Comparison of ENCODE assay signal across 9 mouse cellular contexts in genomic region chr2:180437149-180437864, GRCm38 (mm10). TPM values are rescaled to one million over a fixed set of nuclear protein-coding genes. Genes with fewer than 3 reads are reported as not detected.
A peak's percentile ranks its signal among the peaks of the same experiment; 100 is the strongest.
DNase-seq lines count a peak whose midpoint lies in the region; ATAC-seq and TF ChIP-seq lines count a peak whose summit lies in the region.
"Had no signal": no experiment of that assay in that cellular context is flagged by ENCODE, and none has a peak within 500 bp of the region (broad histone marks: within the 10 kb centered on the region; RNA-seq: fewer than 3 reads in every experiment).

No protein-coding gene starts in this region.

- H3K36me3 ChIP-seq in spleen, adult 2 months (ENCODE audit: control insufficient read depth, insufficient read depth, low read length) = no peaks in the 10 kb centered on the region
- H3K36me3 ChIP-seq in forebrain, embryonic 16.5 days (ENCODE audit: control insufficient read depth, insufficient read depth) = no peaks in the 10 kb centered on the region

- peak; percentile 28 to 29 for DNase-seq in spleen, adult 2 months (ENCODE audit: low read depth in 1 of 2, low spot score in 2 of 2)
- no peak for DNase-seq in spleen, postnatal 4 days (ENCODE audit: low spot score in 2 of 2)
- peak; percentile 28 for DNase-seq in liver
- DNase-seq in naive thymus-derived CD4-positive, alpha-beta T cell, adult 2 months (ENCODE audit: low read depth) = peak; percentile 46
- no peak for DNase-seq in left cerebral cortex, postnatal 10 days (ENCODE audit: extremely low spot score in 1 of 2, low spot score in 2 of 2)
- no peak for DNase-seq in cerebellum, adult 8-10 months
- no peak for DNase-seq in cerebellum, adult 11-12 months
- DNase-seq: cerebellum, postnatal 10 days had no signal

- H3K9ac ChIP-seq in forebrain, embryonic 16.5 days (replicated peaks; ENCODE audit: low read depth, low read length) = no peak overlapping the region

- intact Hi-C loops in left cerebral cortex, postnatal 10 days (cut with DNase I) = no loop called here

- no peak for ATAC-seq in forebrain, embryonic 16.5 days

- no peaks in the 10 kb centered on the region for H3K9me3 ChIP-seq in forebrain, embryonic 16.5 days (ENCODE audit: control insufficient read depth, low read length)

- H3K4me1 ChIP-seq in spleen, adult 2 months (ENCODE audit: control insufficient read depth, insufficient read depth, insufficient read length) = peaks cover 32% of the 10 kb centered on the region; the same call in 1 of the 2 replicates
- H3K4me1 ChIP-seq in forebrain, embryonic 16.5 days (replicated peaks; ENCODE audit: control insufficient read depth, insufficient read depth, low read length) = 0 out of 2 replicates have a peak, but pooled peaks cover 2% of the 10 kb centered on the region

- H3K27ac ChIP-seq in spleen, adult 2 months (ENCODE audit: insufficient read depth, low read length) = peak overlapping the region; percentile 51; the same call in 1 of the 2 replicates
- no peak overlapping the region for H3K27ac ChIP-seq in forebrain, embryonic 16.5 days (ENCODE audit: low read length)

- WGBS in spleen, adult 2 months = 7% methylated on average over 5 of the region's 5 CpGs
- 86% methylated on average over 5 of the region's 5 CpGs for WGBS in forebrain, embryonic 16.5 days

- no peak overlapping the region for H3K4me3 ChIP-seq in spleen, adult 2 months (ENCODE audit: extremely low read depth, insufficient read depth, insufficient read length)
- H3K4me3 ChIP-seq in forebrain, embryonic 16.5 days (replicated peaks; ENCODE audit: low read length) = no peak overlapping the region

- H3K4me2 ChIP-seq in forebrain, embryonic 16.5 days (ENCODE audit: low read length) = no peak overlapping the region

- H3K27me3 ChIP-seq in spleen, adult 2 months (ENCODE audit: control insufficient read depth, insufficient read depth, low read length) = no peaks in the 10 kb centered on the region
- no peaks in the 10 kb centered on the region for H3K27me3 ChIP-seq in forebrain, embryonic 16.5 days (replicated peaks; ENCODE audit: control insufficient read depth, insufficient read depth, low read length)

- TF ChIP-seq POLR2A in spleen, adult 2 months (IDR thresholded peaks at IDR 0.05; ENCODE audit: low read depth, low read length) = no peak

- no peak for TF ChIP-seq CTCF in spleen, adult 2 months (IDR thresholded peaks at IDR 0.05; ENCODE audit: extremely low read depth, insufficient read depth, insufficient read length, insufficient replicate concordance)

RNA-seq across cellular contexts. Expression of gene Slco4a1, which starts 18.7 kb away (rescaled TPM):
- 8.1 and 10.1 TPM in 2 replicates for polyA plus RNA-seq in spleen, adult 2 months (2012; rRNA removed)
- 1.3 and 1.5 TPM in 2 replicates for polyA plus RNA-seq in forebrain, embryonic 16.5 days (2015; fragmentation: Nextera tagmentation; extraction: Ambion mirVana)
- 1 to 10 TPM; 1.5 TPM for total RNA-seq in left cerebral cortex, postnatal 10 days (2021)

Comparison
In these comparisons a context has a peak if more than half of its experiments do, and no peak if none do; other contexts are left out.
1. DNase-seq: peak in spleen, adult 2 months (2 of 2), liver (single experiment) and naive thymus-derived CD4-positive, alpha-beta T cell, adult 2 months (single experiment); none in spleen, postnatal 4 days (0 of 2), left cerebral cortex, postnatal 10 days (0 of 2), cerebellum, adult 8-10 months (single experiment) and cerebellum, adult 11-12 months (single experiment).